Mouse (Mus musculus) cerebellum, postnatal 36 days (tissue): ENCODE measurements around the gene Ano6.
"Not testable (repeated sequence)": the region's sequence is repeated elsewhere in the genome, so short reads cannot be mapped to it uniquely, and the experiment has no call there.

Experiments used
- DNase-seq, 2 experiments: peaks; one replicate each; pipeline ENCODE4 v3.0.0; 2021 to 2022; ENCODE audit warnings: mixed read lengths in 2 of 2

Ano6 gene

DNA sequence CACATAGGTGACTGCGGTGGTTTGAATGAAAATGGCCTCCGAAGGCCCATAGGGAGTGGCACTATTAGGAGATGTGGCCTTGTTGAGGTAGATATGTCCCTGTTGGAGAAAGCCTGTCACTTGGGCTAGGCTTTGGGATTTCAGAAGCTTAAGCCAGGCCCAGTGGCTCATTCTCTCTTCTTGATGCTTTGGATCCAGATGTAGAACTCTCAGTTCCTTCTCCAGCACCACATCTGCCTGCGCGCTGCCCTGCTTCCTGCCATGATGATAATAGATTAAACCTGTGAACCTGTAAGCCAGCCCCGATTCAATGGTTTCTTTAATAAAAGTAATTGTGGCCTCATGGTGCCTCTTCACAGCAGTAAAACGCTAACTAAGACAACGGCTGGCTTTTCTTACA lies 7.6 kb downstream of the Ano6 start:
- DNase-seq = no peak

DNA sequence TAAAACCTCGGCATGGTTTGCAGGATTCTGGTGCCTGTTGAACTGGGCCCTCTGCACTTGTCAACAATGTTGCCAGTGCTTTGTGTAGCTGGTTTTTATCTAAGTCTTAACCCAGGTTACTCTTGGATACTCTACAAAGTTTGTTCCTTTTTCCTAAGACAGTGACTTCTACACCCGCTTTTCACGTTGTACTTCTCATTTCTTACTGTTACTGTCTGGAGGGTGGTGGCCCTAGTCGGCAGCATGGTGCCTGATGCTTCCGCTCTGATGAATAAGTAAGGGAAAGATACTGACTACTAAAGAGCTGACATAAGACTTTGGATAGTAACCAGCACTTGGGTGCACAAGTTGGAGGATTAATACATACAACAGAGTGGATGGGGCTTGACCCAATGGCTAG lies 9.0 kb downstream of the Ano6 start:
- no peak for DNase-seq

DNA sequence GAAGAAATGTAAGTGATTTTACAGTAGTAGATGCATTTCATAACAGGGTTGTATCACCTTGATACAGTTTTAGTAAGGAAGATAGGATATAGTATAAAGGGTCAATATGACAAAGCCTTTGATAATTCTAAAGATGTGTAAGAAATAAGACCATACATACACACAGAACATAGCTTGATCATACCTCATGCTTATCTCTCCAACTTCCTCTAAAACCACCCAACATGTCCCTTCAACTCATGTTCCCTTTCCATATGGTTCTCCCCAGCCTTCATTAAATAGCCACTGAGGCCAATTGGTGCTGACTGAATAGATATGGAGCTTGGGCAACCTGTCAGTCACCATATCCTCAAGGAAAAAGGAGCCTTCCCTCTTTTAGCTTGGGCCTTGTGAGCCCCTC lies 9.4 kb downstream of the Ano6 start:
- no peak for DNase-seq

DNA sequence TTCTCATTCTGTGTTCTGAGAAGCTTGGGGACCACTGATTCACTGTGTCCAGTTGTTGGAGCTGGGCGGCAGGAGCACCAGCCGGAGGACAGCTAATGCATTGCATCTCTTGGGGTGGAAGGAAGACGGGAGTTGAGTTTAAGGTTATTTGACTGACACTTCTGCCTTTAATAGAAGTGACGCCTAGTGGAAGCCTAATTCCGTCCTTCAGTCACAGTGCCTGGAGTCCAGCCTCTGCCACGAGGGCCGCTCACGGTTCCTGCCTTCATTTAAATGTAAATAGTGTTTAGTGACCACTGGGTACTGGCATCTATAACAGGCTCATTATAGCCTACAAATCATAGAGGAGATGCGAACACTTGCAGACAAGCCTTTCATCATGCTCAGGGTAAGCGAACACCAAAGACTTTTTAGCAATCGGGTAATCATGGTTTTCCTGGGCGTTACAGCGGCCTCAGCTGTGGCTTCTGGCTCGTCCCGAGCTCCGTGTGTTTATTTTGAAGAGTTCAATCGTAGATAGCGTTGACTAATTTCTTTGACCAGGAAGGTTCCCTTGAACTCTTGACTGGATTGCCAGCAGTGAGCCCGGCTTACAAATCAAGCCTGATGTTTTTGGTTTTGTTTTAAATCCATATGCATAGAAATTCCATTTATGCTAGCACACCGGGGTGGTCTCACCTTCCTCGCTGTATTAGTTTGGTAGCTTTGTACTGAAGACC lies 10.8 kb downstream of the Ano6 start:
- DNase-seq = no peak

- no peak for DNase-seq
Observed at GRCm38 (mm10) chr15:95802140-95802539, 11.5 kb downstream of the Ano6 start.

- no peak for DNase-seq
Observed at GRCm38 (mm10) chr15:95802762-95803161, 12.1 kb downstream of the Ano6 start.

GRCm38 (mm10) chr15:95803484-95803883 lies 12.8 kb downstream of the Ano6 start:
- DNase-seq = no peak

DNA sequence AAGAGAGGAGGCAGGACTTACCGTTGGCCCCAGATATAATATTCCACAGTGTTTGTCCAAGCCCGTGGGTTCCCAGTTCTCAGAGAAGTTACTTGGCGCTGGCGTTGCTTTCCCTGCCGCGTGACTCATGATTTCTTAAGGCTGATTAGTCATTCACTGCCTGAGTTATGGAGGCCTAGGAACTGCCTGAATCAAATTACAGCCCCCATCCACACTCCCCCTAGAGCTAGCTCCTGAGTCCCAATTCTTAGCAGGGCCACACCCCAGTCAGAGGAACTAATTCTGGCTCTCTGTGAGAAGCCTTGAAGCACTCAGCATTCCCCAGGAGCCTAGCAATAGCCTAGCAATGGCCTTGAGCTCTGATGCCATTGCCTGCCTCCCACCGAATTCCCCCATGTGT lies 13.6 kb downstream of the Ano6 start:
- DNase-seq = peak in 1 of 2 experiments; percentile 10

DNA sequence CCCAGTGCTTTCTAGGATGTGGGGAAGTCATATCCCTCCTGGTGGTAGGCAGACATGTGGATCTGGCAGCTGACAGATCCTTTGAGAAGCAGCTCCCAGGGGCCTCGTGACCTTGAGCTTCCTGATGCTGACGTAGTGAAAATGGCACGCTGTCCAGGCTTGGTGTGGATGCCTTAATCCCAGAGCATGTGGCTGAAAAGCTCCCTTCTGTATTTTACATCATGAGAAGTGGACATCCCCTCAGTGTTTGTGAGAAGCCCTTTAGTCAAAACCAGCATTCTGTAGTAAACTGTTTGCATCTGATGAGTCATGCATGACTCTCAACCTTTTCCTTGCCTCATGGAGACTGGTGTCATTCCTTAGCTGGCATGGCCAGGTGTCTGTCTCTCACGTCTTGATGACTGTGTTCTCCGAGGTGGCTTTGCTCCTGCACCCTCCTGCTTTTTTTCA lies 14.4 kb downstream of the Ano6 start:
- DNase-seq = no peak

DNA sequence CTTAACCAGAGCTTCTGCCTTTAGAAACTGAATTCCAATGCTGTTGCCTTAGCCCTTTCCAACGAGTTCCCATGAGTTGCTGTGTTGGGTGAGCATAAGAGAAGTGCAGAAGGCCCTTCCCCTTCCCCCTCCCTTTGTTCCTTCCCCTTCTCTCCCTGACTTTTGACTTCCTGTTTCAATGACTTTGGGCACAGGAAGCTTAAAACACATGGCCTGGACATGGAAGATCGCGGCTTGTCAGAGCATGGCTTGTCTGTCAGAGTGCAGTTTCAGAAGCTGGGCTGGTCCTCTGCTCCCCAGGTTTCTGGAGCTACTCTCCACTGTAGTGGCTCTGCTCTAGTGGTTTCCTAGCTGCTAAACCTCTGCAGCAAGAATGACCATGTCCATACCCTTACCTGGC lies 17.3 kb downstream of the Ano6 start:
- DNase-seq = no peak

DNA sequence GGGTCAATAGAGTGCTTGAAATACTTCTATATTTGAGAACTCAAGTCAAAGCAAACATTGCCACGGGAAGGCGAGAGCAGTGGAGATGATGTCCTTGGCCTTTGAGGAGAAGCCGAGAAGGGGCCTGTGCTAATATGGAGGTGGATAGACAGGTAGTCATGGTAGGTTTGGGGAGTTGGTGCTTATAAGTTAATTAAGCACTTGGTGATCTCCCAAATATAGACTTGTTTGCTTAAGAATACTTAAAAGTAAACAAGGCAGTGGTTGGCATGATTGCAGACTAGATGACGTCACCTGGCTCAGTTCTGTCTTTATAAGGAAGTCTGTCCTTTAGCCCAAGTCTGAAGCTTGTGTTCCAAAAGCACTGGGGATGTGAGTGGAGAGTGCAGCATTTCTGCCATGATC lies 19.7 kb downstream of the Ano6 start:
- DNase-seq = no peak

DNA sequence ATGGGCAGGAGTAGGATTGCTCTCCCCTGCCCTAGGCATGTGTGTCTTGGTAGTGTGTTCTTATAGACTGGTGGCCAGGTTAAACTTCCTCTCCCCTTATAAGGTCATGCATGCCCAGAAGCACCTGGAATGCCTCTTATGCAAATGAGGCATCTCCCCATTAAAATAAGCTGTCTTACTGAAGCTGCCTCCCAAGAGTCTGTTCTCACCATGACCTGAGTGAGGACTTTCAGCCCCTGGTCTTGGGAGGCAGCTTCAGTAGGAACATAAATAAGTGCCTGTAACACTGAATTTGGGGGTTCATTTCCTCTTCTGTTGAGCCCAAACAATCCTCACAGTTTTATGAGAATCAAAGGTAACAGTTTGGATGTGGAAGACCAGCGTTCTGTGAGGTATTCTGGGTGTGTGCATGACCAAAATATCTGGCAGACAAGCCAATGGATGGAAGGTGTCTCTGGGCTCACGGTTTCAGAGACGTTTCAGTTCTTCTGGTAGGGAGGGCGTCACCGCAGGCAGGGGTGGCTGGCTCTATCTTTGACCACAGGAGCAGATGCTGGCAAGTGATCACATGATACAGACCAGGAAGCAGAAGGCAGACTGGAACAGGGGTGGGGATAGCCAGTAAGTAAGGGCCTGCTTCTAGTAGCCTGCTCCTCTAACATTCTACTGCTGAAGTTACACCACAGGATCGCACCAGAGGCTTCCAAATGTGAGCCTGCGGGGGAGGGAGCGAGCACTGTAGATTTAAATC lies 22.4 kb downstream of the Ano6 start:
- DNase-seq = no peak

GRCm38 (mm10) chr15:95817501-95817900 lies 26.9 kb downstream of the Ano6 start:
- DNase-seq = no peak

- no peak for DNase-seq
Observed at GRCm38 (mm10) chr15:95819249-95820035, 28.8 kb downstream of the Ano6 start.

- DNase-seq = peak in 1 of 2 experiments; percentile 7
Observed at GRCm38 (mm10) chr15:95820142-95820541, 29.5 kb downstream of the Ano6 start.

DNA sequence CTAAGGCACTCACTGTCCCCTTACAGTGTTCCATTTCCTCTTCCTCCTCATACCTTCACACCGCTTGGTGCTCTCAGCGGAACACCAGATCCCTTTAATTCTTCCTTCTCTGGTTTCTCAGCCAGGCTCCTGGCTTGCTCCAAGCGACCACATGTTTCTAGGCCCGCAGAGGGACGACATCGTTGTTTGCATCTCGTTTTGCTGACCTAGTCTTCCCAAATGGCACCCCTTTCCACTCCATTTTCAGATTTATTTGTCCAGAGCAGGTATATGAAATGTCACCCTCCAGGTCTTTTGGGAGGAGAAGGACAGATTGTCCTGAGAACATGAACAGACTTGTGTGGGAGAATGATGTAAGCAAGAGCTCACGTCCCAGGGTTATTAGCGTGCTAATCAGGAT lies 30.0 kb downstream of the Ano6 start:
- DNase-seq = no peak

GRCm38 (mm10) chr15:95822099-95822498 lies 31.5 kb downstream of the Ano6 start:
- DNase-seq = no peak

GRCm38 (mm10) chr15:95823383-95824306 lies 33.0 kb downstream of the Ano6 start:
- no peak for DNase-seq

- no peak for DNase-seq
Observed at GRCm38 (mm10) chr15:95826516-95826915, 35.9 kb downstream of the Ano6 start.

DNA sequence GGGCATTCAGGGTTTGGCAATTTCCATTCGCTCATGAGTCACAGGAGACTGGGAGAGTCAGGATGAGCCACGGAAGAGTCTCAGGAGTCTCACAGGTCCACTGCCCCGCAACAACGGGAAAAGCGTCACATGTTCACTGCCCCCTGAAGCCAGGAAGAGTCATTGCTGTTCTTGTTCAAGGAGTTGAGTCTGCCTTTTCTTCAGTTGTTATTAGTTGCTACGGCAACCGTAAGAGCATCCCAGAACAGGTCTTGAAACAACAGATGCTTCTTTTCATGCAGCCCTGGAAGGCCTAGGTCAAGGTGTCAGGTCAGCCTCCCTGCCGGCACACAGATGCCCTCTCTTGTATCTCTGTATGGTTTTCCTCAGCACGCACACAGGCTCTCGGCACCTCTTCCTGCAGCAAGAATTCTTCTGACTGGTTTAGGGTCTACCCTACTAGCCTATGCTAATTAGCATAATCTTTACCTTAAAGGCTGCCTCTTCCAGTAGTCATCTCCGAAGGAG lies 36.9 kb downstream of the Ano6 start:
- no peak for DNase-seq

GRCm38 (mm10) chr15:95828018-95828646 lies 37.5 kb downstream of the Ano6 start:
- DNase-seq = not testable (repeated sequence)
